Mouse (Mus musculus) retina, embryonic 14.5 days (tissue): ENCODE measurements around the gene Chuk.
A peak's percentile ranks its signal among the peaks of the same experiment; 100 is the strongest.
"Not testable (repeated sequence)": the region's sequence is repeated elsewhere in the genome, so short reads cannot be mapped to it uniquely, and the experiment has no call there.

Experiments used
- DNase-seq: peaks from one replicate; pipeline ENCODE4 v3.0.0-alpha.2; 2015; ENCODE audit warnings: low spot score

Gene Chuk

DNA sequence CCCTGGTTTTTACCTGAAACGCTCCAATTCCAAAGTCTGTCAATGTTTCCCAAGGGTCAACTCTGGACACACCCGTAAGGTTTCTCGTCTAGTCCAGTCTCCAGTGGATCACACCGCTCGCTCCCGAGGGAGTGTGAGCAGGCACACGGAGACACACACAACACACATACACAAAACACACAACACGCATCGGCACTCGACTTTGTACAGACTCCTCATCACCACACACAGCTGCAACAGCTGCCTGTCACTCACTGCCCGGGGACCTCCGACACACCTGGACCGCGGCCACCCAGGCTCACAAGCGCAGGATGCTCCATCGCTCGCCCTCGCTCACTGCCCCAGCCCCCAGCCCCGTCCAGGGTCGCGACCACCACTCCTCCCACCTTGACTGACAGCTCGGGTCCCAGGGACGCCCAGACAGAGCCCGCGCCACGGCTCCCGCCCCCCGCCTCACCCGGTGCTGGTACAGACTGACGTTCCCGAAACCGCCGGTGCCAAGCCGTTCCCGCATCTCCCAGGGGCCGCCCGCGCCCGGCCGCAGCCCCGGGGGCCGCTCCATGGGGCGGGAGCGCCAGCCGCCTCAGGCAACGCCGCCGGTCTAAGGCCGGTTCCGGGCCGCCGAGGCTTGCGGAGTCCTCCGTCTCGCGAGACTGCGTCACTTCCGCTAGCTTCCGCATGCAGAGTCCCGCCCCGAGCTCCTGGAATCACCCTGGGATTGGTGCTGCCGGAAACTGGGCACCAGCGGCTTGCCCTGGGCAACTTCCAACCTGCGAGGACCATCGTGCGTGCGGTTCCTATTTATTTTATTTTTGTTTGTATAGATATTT is at the start of gene Chuk:
Gene Chuk (minus strand): TSS at position 650 of the 830 bp plus-strand sequence.
- peak; percentile 98 for DNase-seq

DNA sequence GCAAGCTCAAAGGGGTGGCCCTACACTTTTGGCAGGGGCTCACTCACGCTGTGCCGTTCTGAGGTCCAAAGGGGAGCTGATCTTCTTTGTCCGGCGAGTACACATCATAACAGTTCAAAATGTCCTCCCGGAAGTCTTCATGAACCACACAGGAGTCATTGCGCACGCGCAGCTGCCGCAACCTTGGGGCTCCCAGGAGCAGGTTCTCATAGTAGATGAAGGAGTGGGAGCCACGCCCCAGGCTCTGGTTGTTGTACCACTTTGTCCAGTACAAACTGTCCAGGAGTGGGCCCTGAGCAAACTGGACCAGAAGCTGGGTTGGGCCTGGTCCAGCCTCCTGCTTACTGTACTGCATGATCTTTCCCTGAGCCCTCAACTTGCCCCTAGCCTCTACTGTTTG is 49.7 kb upstream of the Chuk start:
- no peak for DNase-seq

DNA sequence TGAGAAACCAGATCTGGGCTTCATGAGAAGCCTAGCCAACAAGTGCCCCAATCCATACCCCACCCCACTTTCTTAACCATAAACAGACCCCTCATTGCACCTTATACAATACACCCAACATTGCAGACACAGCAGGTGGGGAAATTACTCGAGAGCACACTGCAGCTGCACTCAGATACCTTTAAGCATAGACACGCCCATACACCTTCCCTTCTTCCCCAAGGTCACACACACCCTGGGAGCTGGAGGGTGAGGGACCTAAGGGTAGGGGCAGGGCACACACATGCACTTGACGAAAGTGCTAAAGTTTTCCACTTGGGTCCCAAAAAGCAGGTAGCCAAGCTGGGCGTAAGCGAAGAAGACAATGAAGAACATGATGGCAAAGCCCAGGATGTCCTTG is 46.5 kb upstream of the Chuk start:
- DNase-seq, result no peak

DNA sequence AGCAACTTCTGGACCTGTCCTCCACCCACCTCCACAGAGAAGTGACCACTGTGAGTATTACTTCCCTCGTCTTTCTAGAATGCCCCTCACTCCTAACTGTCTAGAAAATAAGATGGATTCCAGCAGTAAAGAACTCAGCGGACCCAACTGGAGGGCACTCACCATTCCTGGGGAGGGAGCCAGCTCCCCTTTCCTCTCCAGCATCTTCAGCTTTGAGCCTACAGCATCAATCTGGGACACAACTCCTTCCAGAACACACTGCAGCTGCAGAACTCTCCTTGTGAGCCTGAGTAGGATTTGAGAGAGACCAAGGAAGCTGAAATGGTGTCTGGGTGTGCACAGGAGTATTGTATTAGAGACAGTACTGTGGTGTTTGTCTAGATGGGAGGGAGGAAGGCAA is 41.7 kb upstream of the Chuk start:
- no peak for DNase-seq

DNA sequence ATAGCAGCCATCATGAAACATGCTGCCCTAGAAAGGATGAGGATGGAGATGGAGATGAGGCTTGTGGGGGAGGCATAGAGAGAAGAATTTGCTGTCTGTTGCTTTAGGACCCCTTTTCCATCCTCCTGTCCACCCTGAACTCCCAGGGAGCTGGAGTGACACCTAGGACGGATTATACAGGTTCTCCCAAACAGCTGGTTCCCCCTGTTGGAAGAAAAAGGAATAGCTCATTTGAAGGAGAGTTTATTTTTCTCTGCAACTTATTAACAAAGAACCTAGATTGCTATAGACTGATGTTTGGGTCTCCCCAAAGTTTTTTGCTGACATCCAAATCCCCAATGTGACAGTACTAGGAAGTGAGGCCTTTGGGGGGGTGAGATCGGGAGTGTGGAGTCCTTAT is 41.1 kb upstream of the Chuk start:
- no peak for DNase-seq

DNA sequence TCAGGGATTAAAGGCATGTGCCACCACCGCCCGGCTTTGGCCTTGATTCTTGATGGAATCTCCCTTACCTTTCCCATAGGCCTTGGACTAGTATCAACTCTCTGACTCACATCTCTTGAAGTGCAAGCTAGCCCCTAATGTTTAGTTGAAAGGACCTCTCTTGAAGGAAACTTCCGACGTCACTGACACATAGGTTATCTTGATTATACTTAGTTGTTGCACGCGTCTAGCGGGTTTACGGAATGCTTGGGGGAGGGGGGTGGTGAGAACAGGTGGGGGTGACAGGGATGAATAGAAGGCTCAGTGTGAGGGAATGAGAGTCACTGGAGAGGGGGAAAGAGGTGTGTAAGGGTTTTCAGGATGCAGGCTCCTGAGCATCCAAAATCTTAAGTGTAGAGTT is 39.7 kb upstream of the Chuk start:
- DNase-seq, result no peak

DNA sequence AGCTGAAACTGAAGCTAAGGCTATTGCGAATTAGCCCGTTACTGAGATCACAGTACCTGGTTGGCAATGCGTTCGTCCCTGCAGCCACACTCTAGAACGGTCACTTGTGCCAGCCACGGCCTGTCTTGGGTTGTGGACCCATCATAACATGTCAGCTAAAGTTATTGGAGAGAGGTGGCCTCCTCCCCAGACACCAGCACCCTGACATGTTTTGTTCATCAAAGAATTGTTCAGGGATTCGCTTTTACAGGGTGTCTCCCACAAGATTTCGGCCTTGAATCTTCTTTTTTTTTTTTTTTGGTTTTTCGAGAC is 39.2 kb upstream of the Chuk start:
- no peak for DNase-seq

DNA sequence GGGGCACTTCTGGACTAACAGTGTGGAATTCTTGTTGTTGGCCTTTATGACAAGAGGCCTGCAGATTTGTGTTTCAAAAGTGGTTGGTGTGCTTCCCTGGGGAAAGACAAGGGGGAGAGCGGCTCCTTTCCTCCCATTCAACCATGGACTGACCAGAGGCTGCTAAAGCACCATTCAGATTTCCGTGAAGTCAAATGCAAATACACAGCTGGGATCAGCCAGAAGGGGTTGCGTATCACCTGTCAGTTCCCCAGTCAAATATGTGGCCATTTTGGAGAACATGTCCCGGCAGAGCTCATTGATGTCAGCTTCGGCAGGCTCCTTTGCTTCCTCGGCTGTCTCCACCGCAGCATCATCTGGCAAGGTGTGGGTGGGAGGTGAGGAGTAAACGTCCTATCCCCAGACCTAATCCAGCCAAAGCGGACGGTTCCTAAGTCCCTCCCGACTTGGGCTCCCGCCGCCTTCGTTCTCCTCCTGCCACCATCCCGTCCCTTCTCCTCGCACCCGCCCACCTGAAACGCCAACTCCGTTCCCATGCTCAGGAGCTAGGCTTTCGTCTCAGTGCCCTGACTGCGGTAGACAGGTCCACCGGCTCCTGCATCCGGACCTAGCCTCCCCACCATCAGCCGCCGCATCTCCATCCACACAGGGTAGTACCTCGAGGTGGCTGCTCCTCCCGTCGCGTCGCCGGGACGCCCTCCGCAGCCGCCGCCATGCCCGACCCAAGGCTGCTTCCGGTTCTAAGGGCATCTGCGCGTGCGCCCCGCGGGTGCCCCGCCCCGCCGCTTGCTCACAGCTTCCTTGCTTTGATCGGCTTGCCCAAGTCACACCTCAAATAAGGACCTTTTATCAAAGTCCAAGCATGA is 38.7 kb upstream of the Chuk start, which contains the start of gene Bloc1s2:
Gene Bloc1s2 (minus strand): TSS at position 745 of the 866 bp plus-strand sequence.
- peak; percentile 89 for DNase-seq

DNA sequence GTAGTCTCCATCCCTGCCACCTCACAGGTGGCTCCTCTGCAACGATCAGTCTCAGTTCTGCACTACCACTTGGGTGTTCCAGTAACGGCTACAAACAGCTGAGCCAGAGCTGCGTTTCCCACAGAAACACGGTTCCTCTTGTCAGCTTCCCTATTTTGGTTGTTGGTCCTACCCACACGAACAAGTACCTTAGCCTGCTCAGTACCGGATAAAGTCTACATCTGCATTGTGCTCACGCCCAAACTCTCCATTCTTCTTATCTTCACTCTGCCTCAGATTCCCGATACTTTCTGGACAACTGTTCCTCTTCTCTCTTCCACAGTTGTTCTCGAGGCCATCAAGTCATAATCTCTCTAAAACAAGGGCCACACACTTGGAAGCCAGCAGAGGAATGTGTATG is 37.1 kb upstream of the Chuk start:
- no peak for DNase-seq

DNA sequence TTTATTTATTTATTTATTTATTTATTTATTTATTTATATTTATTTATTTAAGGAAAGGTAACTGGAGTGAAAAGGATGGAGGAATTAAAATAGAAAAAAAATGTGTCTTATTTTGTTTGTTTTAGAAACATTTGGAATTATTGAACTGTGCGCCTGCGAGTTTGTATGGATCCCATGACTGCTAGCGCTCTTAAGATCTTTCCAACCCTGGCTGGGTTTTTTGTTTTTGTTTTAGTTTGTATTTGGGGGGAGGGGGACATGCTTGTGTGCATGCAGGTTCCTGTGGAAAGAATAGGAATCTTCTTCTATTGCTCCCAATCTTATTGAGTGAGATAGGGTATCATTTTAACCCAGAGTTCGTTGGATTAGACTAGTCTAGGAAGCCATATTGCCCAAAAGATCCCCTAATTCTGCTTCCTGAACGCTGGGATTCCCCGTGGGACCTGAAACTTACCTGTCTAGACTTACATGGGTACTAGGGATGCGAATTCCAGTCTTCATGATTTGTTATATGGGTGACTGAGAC is 28.7 kb upstream of the Chuk start:
- DNase-seq, result no peak

DNA sequence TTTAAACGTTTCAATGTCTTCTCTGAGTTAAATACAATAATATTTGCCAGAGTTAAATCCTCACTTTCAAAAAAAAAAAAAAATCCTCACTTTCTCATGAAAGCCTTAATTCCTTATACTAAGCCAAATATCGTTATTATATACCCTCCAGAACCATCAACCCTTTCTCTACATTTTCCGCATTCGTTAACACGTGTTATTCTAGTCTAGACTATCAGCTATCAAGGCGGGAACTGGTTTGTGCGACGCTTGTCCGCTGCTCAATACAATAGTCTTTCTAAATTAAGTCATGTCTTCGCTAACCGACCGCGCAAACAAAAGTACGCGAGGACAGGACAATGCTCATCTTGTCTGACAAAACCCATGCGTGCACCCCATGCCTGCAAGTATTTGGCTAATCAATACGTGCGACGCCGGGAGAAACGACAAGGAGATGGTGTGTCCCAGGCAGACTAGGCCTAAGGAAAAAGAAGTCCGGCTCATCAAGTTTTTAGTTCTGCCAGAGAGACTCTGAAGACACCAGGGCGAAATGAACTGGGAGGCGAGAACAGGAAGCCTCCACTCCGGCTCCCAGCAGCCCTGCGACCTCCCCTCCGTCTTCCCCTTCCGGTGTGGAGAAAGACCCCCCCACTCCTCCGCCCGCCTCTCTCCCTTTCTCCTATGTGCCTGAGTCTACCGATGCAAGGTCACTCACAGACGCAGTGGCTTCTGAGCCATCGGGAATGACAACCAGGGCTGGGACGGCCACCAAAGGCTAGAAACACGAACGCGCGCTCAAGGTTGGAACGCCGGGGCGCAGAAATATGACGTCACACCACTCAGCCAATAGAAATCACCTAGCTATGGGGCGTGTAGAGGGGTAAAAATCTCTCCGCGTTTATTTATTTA is 28.0 kb upstream of the Chuk start, which contains the start of gene Cwf19l1:
Gene Cwf19l1 (minus strand): TSS at position 805 of the 888 bp plus-strand sequence.
- peak; percentile 95 for DNase-seq

DNA sequence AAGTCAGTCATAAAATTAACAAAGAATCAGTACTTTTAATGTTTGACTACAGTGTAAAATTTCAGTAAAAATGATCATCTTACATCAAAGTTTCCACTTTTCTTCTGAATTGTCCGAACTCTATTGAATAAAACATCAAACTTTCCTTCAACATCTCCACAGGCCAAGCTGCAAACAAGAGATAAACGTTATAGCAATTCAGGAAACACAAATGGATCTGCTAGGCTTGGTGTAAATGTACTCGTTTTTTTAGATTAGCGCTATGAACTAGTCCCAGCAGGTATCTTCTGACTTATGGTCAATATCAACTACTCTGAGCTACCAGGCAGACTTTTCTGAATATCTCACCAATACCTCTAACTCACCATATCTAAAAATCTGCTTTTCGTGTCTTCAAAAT is 25.6 kb upstream of the Chuk start:
- no peak for DNase-seq

DNA sequence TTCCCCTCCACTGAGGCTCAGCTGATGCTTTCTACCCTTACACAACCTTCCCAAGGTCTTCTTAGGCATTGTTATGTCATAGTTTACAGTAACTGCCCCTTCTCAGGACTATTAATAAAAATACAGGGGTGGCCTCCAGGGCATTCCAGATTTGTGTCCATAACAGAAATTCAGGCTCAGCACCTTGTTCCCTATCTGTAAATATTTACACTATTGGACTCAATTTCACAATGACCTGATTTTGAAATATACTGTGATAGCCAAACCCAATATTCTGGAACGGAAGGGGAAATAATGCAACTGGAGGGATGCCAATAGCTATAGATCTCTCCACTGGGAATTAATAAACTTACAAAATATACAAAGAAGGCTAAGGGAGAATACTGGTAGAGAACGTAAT is 21.3 kb upstream of the Chuk start:
- no peak for DNase-seq

DNA sequence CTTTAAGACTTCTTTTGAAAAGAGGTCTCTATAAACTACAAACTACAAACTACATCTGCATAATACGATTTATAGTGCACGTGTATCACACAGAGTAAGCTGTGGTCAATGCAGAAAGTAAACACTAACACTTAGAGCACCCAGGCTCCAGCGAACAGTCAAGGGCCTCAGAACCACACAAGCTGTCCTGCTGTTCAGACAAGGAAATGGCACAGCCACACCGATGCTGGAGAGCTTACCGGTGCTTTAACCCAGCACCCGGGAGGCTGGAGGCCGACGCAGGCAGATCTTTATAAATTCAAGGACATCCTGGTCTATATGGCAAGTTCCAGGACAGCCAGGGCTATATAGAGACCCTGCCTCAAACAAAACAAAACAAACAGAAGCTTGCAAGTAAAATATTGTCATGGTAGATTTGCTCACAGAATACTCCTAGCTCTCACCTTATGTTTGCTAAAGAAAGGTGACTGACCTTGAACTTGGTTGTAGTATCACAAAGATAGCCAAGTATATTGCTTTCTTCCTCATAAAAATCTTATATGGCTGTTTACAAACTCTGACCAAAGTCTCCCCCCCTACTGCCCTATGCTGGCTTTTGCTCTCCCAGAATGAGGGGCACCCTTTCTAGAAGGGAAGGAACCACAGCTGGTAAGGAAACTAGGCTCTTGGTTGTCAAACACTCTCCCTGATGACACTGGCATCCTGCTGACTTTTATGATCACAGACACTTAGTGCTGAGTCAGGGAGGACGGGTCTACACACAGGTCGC is 20.6 kb upstream of the Chuk start:
- DNase-seq, result no peak

DNA sequence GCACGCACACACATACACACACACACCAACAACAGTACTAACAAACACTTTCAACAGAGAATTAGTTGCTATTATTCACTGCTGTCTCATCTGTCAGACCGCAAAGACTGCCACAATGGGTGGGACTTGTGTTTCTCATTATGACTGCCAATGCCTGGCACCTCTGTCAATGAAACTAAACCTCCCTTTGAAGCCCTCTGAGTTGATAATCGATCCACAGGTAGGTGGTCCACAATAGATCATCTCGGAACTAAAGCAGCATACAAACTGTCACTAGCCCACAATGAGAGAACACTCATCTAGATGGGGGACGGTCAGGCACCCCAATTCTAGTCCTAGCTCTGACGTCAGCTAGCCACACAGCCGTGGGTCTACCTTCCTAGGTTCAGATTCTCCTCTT is 13.9 kb upstream of the Chuk start:
- no peak for DNase-seq

DNA sequence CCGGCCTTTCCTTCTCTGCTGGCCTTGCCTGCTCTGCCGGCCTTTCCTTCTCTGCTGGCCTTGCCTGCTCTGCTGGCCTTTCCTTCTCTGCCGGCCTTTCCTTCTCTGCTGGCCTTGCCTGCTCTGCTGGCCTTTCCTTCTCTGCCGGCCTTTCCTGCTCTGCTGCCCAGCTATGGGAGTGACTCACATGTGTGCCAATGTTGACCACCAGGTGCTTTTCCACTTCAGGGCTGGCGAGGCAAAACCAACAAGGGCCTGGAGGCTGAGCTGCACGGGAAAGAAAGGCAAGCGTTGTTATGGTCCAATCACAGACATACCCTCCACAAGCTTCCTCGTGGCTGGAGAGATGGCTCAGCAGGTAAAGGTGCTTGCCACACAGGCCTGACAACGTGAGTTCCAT is 13.4 kb upstream of the Chuk start:
- DNase-seq, result not testable (repeated sequence)

DNA sequence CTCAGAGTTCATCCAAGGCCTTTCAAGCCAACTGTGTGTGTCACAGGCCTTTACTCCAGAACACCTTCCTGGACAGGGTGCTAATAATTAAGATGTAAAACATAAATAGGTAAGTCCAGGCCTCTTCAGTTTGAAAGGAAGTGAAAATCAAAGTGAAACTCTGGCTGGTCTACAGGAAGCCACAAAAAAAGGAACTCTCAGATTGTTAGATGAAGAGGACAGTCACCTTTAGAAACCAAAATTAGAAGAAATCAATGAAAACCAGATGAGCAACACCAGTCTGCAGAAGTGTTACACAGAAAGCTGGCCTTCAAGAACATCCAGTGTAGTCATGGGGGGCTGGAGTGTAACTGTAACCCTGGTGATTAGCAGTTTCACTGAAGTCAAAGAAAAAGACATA is 10.5 kb upstream of the Chuk start:
- DNase-seq, result no peak

DNA sequence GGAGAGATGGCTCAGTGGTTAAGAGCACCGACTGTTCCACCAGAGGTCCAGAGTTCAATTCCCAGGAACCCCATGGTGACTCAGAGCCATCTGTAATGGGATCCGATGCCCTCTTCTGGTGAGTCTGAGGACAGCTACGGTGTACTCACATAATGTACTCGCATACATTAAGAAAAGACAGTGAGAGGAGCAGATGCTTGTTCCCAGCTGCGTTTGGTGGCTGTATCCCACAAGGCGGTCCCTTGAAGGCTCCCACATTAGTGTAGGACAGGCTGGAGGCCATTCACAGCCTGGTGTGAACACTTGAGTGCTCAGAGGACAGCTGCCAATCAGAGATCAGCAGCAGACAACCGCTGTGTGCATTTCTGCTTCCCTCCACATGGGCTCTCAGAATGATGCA is 4.4 kb upstream of the Chuk start:
- peak; percentile 60 for DNase-seq

DNA sequence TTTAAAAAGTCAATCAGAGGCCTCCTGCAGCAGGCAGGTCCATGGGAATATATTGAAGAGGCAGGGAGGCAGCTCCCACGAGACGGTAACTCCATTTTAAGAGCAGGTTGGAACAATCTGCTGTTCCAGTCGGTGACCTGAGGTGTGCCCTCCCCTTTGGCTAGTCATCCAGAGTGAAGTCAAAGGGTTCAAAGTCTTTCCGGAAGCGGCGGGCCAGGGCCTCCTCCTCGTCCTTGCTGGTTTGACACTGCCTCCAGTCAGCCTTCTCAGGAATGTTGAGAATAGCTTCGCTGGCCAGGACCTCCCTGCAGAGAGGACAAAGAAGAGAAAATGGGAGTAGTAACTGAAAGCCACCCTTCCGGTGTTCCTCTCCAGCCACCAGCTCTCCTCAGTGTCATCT is 3.1 kb upstream of the Chuk start:
- DNase-seq, result no peak

DNA sequence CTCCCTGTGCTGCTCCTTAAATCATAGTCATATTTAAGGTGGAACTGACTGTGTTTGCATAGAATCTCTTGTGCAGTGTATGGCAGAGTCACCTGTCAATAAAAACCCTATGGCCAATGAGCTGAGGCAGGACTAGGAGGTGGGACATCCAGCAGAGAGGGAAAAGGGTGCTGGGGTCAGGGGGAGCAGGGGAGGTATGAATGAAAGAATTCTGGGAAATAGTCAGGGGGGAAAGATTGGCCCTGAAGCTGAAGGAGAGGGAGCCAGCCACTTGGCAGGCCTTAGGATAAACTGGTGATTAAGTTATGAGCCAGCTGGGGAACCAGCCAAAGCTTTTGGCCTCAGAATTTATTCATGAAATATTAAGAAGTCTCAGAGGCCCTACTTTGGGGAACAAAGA is 1.7 kb upstream of the Chuk start:
- DNase-seq, result no peak
